Mouse (Mus musculus): ENCODE results near the gene Tpcn1.

GRCm38 (mm10) chr5:120579898-120580626 lies 8.4 kb downstream of the Tpcn1 start:
- no peak for TF ChIP-seq ZC3H11A (IDR thresholded peaks at IDR 0.05; ENCODE audit: borderline replicate concordance, low read depth, low read length)
- no peak for TF ChIP-seq MAFK (IDR thresholded peaks at IDR 0.05; ENCODE audit: insufficient read depth, low read depth, low read length)
- TF ChIP-seq CHD2 (IDR thresholded peaks at IDR 0.05; ENCODE audit: low read depth, low read length): no peak
- no peak for TF ChIP-seq ZNF384 (IDR thresholded peaks at IDR 0.05; ENCODE audit: low read depth, low read length)
- TF ChIP-seq HCFC1 (IDR thresholded peaks at IDR 0.05; ENCODE audit: borderline replicate concordance, insufficient read depth, low read length): no peak
